Mouse (Mus musculus): ENCODE measurements around the gene Spdef. TPM values are rescaled to one million over a fixed set of nuclear protein-coding genes. Genes with fewer than 3 reads are reported as not detected.

The Spdef gene
- polyA plus RNA-seq, 1 experiment from 2014 or later, result 0.33 TPM

- no peak overlapping the region for H3K4me2 ChIP-seq (replicated peaks)
- no peak for ATAC-seq (ENCODE audit: low FRiP score, low read depth)
- H3K36me3 ChIP-seq, result no peaks in the 10 kb centered on the region
- H3K27ac ChIP-seq, result no peak overlapping the region
- WGBS, result 84% methylated on average over 6 of the region's 6 CpGs
- no peak overlapping the region for H3K4me3 ChIP-seq
- H3K9ac ChIP-seq, result no peak overlapping the region
- H3K4me1 ChIP-seq, result no peaks in the 10 kb centered on the region; the same call in 1 of the 2 replicates
- H3K9me3 ChIP-seq, result no peaks in the 10 kb centered on the region
- no peaks in the 10 kb centered on the region for H3K27me3 ChIP-seq (replicated peaks)
Measured at GRCm38 (mm10) chr17:27671720-27672119, 57.0 kb downstream of the Spdef start.

Other genes with a start within 250 kb of the Spdef start
- gene Grm4, start 207.6 kb downstream of the Spdef start, polyA plus RNA-seq (2016; fragmentation: Nextera tagmentation; extraction: Ambion mirVana), result 2.7 and 3.4 TPM in 2 replicates
- gene Hmga1, start 172.5 kb downstream of the Spdef start, polyA plus RNA-seq (2016; fragmentation: Nextera tagmentation; extraction: Ambion mirVana), result 196 and 214 TPM in 2 replicates
- 25.0 and 30.9 TPM in 2 replicates for gene AI413582, start 163.2 kb downstream of the Spdef start, polyA plus RNA-seq (2016; fragmentation: Nextera tagmentation; extraction: Ambion mirVana)
- 213 and 227 TPM in 2 replicates for gene Nudt3, start 105.5 kb downstream of the Spdef start, polyA plus RNA-seq (2016; fragmentation: Nextera tagmentation; extraction: Ambion mirVana)
- not detected in 2 replicates for gene RPS10-NUDT3, start 93.7 kb downstream of the Spdef start, polyA plus RNA-seq (2016; fragmentation: Nextera tagmentation; extraction: Ambion mirVana)
- gene Rps10, start 92.3 kb downstream of the Spdef start, polyA plus RNA-seq (2016; fragmentation: Nextera tagmentation; extraction: Ambion mirVana), result 639 and 684 TPM in 2 replicates
- 11.6 and 13.4 TPM in 2 replicates for gene Pacsin1, start 73.4 kb downstream of the Spdef start, polyA plus RNA-seq (2016; fragmentation: Nextera tagmentation; extraction: Ambion mirVana)
- gene D17Wsu92e, start 91.7 kb upstream of the Spdef start, polyA plus RNA-seq (2016; fragmentation: Nextera tagmentation; extraction: Ambion mirVana), result 11.5 and 12.1 TPM in 2 replicates
- 322 and 330 TPM in 2 replicates for gene Snrpc, start 109.2 kb upstream of the Spdef start, polyA plus RNA-seq (2016; fragmentation: Nextera tagmentation; extraction: Ambion mirVana)
- 7.8 TPM in 2 replicates for gene Uhrf1bp1, start 127.5 kb upstream of the Spdef start, polyA plus RNA-seq (2016; fragmentation: Nextera tagmentation; extraction: Ambion mirVana)
- gene Anks1, start 180.4 kb upstream of the Spdef start, polyA plus RNA-seq (2016; fragmentation: Nextera tagmentation; extraction: Ambion mirVana), result 84.6 and 93.6 TPM in 2 replicates
- gene Taf11, start 180.9 kb upstream of the Spdef start, polyA plus RNA-seq (2016; fragmentation: Nextera tagmentation; extraction: Ambion mirVana), result 83.8 and 96.5 TPM in 2 replicates